Mouse (Mus musculus): ENCODE measurements around the gene Prf1. TPM values are rescaled to one million over a fixed set of nuclear protein-coding genes. Genes with fewer than 3 reads are reported as not detected.

Gene Prf1
- polyA plus RNA-seq, 1 experiment from 2014 or later: not detected

DNA sequence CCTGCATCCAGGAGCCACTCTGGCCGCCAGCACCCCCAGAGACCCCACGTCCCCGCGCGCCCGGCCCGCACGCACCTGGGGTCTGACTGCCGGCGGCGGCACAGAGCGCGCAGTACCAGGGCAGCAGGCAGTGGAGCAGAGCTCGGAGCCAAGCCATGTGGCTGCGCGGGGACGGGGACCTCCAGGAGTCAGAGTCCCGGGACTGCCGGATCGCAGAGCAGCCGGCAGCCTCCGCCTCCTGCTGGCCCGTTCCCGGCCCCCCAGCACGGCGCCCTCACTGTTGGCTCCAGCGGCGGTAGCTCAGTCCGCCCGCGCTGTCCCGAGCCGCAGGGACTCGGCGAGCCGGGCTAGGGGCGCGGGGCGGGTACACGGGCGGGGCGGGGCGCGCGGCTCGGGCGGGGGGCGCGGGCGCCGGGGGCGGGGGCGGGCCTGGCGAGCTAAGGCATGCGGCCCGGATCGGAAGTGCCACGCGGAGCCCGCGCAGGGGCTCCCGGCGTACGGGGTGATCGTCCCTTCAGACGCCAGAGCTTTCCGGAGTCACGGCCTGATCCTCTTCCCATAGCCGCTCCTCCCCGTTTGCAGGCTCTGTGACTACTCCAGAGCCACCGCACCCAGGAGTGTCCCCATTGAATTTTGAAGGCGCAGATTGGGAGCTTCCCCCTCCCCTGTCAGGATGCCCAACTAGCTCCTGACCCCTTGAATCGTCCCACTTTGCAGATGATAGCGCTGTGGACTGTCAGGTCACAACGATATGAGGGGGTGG is 24.4 kb upstream of the Prf1 start, which contains the start of gene Adamts14:
Gene Adamts14, minus strand, starts transcription at position 358 of the 763 bp plus-strand sequence.
- WGBS: under 1% methylated on average over 58 of the region's 75 CpGs
- Histone ChIP-seq H3K27me3 (peaks cover 35% of the 10 kb centered on the region), H3K36me3 (no peaks in the 10 kb centered on the region), H3K4me2 (peak within 1 kb of the TSS; percentile 94), H3K4me3 (peak within 1 kb of the TSS; percentile 52), H3K27ac (replicated peaks) (no peak within 1 kb of the TSS), H3K9ac (peak within 1 kb of the TSS; percentile 73), H3K9me3 (no peaks in the 10 kb centered on the region), H3K4me1 (replicated peaks) (peaks cover 20% of the 10 kb centered on the region)
- peak; percentile 73 for ATAC-seq (ENCODE audit: low read depth)

DNA sequence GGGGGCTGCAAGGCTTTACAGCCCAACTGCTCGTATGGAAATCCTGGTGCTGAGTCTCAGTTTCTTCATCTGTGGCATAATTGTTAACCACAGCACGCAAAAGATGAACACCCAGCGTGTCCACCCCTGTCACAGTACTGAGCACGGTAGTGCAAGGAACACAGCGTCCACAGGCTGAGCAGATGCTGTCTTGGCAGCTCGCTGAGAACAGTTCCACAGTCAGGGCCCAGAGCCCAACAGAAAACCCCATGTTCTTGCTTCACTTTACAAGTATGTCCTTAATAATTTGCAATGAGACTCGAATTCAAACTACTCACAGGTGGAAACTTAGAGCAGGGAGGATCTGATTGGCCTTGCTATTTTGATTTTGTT is 23.8 kb upstream of the Prf1 start:
- peak overlapping the region; percentile 94 for H3K4me2 ChIP-seq
- no peak for ATAC-seq (ENCODE audit: low read depth)
- H3K9me3 ChIP-seq: no peaks in the 10 kb centered on the region
- 45% methylated on average over 7 of the region's 7 CpGs for WGBS
- peaks cover 20% of the 10 kb centered on the region for H3K4me1 ChIP-seq (replicated peaks)
- peaks cover 35% of the 10 kb centered on the region for H3K27me3 ChIP-seq
- no peaks in the 10 kb centered on the region for H3K36me3 ChIP-seq
- H3K9ac ChIP-seq: peak overlapping the region; percentile 73; the same call in 1 of the 2 replicates
- no peak overlapping the region for H3K27ac ChIP-seq (replicated peaks)
- peak overlapping the region; percentile 52 for H3K4me3 ChIP-seq

DNA sequence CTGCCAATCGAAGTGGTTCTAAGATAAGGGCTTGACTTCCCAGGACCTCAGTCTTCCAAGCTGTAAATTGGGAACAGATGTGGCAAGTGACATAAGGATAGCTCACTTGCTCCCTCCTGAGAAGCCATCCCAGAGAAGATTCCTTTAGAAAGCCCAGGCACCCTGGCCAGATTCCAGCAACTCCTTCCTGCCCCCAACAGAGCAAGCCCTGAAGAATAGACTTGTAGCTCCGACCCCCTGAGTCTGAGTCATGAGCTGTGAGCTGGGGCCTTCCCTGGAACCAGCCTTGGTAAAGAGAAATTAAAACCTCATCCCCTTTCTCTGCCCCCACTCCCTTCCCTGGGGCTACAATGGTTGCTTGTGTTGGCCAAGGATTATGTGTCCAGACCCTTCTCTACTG is 23.1 kb upstream of the Prf1 start:
- 66% methylated on average over 2 of the region's 2 CpGs for WGBS
- H3K27ac ChIP-seq (replicated peaks): no peak overlapping the region
- ATAC-seq (ENCODE audit: low read depth): no peak
- H3K4me1 ChIP-seq (replicated peaks): peaks cover 20% of the 10 kb centered on the region
- H3K36me3 ChIP-seq: no peaks in the 10 kb centered on the region
- H3K4me2 ChIP-seq: no peak overlapping the region
- peaks cover 35% of the 10 kb centered on the region for H3K27me3 ChIP-seq
- H3K9ac ChIP-seq: no peak overlapping the region
- no peaks in the 10 kb centered on the region for H3K9me3 ChIP-seq
- no peak overlapping the region for H3K4me3 ChIP-seq

DNA sequence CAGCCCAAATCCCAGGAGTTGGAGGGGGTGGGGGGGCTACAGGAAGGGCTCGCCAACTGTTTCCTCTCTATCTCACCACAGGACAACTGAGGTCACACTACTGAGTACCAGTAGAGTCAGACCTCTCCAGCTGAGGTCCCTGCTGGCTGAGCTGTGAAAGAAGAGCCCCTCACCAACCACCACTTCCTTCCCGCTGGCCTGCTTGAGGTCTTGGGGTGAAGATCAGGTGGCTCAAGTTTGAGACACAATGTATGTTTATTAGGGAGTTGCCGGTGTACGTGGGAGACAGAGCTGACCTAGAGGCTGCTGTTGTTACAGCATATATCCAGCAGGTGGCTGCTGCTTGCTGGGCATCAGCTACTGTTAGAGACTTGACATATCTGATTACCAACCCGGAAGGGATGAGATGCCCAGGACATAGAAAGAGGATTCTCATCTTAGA is 21.9 kb upstream of the Prf1 start:
- Histone ChIP-seq H3K9me3 (no peaks in the 10 kb centered on the region), H3K27me3 (peaks cover 35% of the 10 kb centered on the region), H3K36me3 (no peaks in the 10 kb centered on the region), H3K4me3 (no peak overlapping the region), H3K27ac (replicated peaks) (no peak overlapping the region), H3K4me2 (no peak overlapping the region), H3K9ac (no peak overlapping the region), H3K4me1 (replicated peaks) (peaks cover 20% of the 10 kb centered on the region)
- peak; percentile 48; the same call in 1 of the 2 replicates for ATAC-seq (ENCODE audit: low read depth)
- WGBS: 8% methylated on average over 5 of the region's 5 CpGs

DNA sequence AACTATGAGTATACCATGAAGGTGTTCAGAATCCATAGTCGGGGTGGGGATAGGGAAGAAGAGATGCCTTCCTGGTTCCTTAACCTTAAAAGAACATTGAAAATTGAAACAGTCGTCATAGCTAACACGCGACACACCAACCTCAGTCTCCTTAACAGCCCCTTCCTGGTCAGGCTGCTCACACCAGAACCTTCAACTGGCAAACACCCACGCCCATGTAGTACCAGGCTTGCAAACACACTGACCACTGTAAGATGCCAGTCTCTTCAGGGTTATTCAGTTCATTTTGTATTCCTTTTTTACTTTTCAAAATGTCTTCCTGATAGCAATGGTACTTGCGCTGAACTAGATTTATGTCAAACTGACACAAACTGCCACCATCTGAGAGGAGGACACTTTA is 20.6 kb upstream of the Prf1 start:
- ATAC-seq (ENCODE audit: low read depth): no peak
- 95% methylated on average over 6 of the region's 6 CpGs for WGBS

DNA sequence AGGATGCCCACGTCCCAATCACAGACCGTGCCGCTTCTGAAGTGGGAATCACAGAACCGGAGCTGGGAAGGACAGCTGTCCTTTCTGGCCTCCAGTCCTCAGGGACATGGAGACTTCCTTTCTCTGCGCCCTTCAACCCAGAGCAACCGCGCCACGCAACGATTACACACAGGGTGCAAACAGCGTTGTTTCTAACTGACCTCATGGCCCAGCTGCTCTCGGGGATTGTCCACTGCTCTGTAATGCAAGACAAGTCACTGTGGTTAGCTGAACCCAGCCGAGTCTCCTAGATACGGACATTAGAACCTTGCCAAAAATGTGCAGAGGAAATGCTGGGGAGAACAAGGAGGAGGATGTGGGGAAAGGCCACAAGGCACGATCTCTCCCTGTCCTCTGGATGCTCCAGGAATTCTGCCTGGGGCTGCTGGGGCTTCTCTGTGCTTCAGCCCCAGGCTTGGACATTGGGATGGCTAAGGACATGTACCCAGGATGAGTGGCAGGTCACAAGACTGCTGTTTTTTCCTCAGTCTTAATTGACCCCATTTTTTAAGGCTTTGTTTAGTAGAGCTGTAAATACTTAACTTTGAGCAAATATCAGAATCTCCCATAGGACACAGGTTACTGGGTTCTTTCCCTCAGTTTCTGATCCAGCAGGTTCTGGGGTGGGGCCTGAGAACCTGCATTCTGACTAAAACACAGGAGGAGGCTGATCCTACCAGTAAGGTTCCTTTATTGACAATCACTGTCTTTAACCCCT is 19.5 kb upstream of the Prf1 start:
- WGBS: 65% methylated on average over 14 of the region's 14 CpGs
- H3K9me3 ChIP-seq: no peaks in the 10 kb centered on the region
- H3K27ac ChIP-seq (replicated peaks): no peak overlapping the region
- H3K4me1 ChIP-seq (replicated peaks): peaks cover 11% of the 10 kb centered on the region; the same call in 1 of the 2 replicates
- no peak overlapping the region for H3K4me3 ChIP-seq
- H3K27me3 ChIP-seq: peaks cover 21% of the 10 kb centered on the region
- no peak for ATAC-seq (ENCODE audit: low read depth)
- H3K4me2 ChIP-seq: no peak overlapping the region
- no peaks in the 10 kb centered on the region for H3K36me3 ChIP-seq
- no peak overlapping the region for H3K9ac ChIP-seq

More for the DNA sequence above, 20.6 kb upstream of the Prf1 start:
- Histone ChIP-seq H3K4me1 (replicated peaks) (peaks cover 20% of the 10 kb centered on the region), H3K27ac (replicated peaks) (no peak overlapping the region), H3K4me2 (no peak overlapping the region), H3K4me3 (no peak overlapping the region), H3K9me3 (no peaks in the 10 kb centered on the region), H3K36me3 (no peaks in the 10 kb centered on the region), H3K27me3 (peaks cover 31% of the 10 kb centered on the region), H3K9ac (no peak overlapping the region)

DNA sequence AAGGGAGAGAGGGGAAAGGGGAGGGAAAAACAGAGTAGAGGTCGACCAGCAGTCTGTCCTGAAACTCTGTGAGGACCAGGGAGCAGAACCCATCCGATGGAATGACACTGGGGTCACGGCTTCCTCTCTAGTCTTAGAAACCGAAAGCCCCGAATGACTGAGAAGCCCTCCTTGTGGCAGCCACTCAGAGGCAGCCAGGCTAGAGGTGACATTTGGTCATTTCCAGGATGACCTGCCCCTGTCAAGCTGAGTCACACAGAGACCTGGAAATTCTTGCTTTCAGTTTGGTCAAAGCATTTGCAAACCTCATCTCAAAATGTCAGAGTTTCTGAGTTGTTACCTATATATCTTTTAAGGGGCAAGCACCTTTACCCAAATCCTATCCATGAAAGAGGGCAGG is 16.5 kb upstream of the Prf1 start:
- H3K9ac ChIP-seq: no peak overlapping the region
- H3K27me3 ChIP-seq: no peaks in the 10 kb centered on the region
- no peaks in the 10 kb centered on the region for H3K9me3 ChIP-seq
- H3K4me2 ChIP-seq: no peak overlapping the region
- no peak overlapping the region for H3K4me3 ChIP-seq
- 0 out of 2 replicates have a peak, but pooled peaks cover 3% of the 10 kb centered on the region for H3K4me1 ChIP-seq (replicated peaks)
- no peaks in the 10 kb centered on the region for H3K36me3 ChIP-seq
- WGBS: 83% methylated on average over 5 of the region's 5 CpGs
- ATAC-seq (ENCODE audit: low read depth): no peak
- no peak overlapping the region for H3K27ac ChIP-seq (replicated peaks)

DNA sequence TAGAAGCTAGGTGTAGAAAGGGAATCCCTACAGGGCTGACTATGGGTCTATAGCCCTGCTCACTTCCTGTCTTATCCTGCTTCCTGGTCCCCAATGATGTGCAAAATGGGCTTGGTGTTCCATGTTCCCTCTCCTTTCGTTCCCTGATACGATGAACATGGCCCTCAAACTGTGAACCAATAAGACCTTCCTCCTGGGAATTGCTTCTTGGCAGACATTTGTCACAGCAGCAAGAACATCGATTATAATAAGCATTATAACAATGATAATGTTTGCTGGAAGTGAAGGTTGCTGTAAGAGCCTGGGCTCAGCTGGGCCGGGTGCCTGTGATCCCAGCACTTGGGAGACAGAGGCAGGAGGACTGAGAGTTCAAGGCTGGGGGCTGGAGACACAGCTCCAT is 13.3 kb upstream of the Prf1 start:
- Histone ChIP-seq H3K4me2 (no peak overlapping the region), H3K9ac (no peak overlapping the region), H3K27me3 (no peaks in the 10 kb centered on the region), H3K36me3 (no peaks in the 10 kb centered on the region), H3K27ac (replicated peaks) (no peak overlapping the region), H3K9me3 (no peaks in the 10 kb centered on the region), H3K4me3 (no peak overlapping the region), H3K4me1 (replicated peaks) (no peaks in the 10 kb centered on the region)
- 89% methylated on average over 4 of the region's 4 CpGs for WGBS
- ATAC-seq (ENCODE audit: low read depth): no peak

DNA sequence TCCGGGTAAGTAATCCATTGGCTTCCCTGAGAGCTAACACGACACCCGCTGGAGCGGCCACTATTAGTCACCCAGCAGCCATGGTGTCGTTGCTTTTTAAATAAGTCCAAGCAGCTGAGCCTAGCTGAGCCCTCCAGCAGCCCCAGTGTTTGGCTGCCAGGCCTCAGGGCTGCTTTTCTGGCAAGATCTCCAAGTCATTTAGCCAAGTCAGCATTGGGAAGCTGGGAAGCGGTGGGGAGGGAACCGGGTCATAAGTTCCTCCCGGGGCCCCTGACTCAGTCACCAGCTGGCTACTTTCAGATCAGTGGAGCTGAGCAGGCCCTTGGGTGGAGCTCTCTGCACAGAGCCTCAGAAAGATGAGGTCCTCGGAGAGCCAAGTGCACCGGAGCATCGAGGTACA is 12.4 kb upstream of the Prf1 start:
- Histone ChIP-seq H3K4me2 (no peak overlapping the region), H3K9me3 (no peaks in the 10 kb centered on the region), H3K27ac (replicated peaks) (0 out of 2 replicates have a peak overlapping the region, but pooled peaks have one; percentile 9), H3K4me1 (replicated peaks) (no peaks in the 10 kb centered on the region), H3K4me3 (no peak overlapping the region), H3K36me3 (no peaks in the 10 kb centered on the region), H3K9ac (no peak overlapping the region), H3K27me3 (no peaks in the 10 kb centered on the region)
- 73% methylated on average over 11 of the region's 11 CpGs for WGBS
- ATAC-seq (ENCODE audit: low read depth): no peak

DNA sequence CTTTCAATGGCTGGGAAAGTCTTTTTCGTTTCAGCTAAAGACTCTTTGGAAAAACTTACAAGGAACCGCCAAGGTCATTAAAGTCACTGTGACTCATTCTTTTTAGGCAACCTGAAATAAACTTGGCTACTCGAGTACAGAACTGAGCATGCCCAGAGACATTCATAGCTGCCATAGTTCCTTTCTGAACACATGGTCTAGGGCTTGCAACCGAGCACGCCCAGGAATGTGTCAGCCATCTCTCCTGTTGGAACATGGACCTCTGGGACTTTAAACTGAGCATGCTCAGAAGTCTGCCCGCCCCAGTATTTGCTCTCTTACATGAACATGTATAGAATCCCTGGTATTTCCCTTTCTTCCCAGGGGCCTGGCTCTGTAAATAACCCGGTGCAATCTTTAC is 11.4 kb upstream of the Prf1 start:
- H3K4me3 ChIP-seq: no peak overlapping the region
- H3K4me1 ChIP-seq (replicated peaks): no peaks in the 10 kb centered on the region
- H3K9ac ChIP-seq: no peak overlapping the region
- no peak overlapping the region for H3K4me2 ChIP-seq
- WGBS: 76% methylated on average over 7 of the region's 7 CpGs
- H3K27me3 ChIP-seq: no peaks in the 10 kb centered on the region
- ATAC-seq (ENCODE audit: low read depth): no peak
- no peaks in the 10 kb centered on the region for H3K9me3 ChIP-seq
- no peaks in the 10 kb centered on the region for H3K36me3 ChIP-seq
- no peak overlapping the region for H3K27ac ChIP-seq (replicated peaks)

DNA sequence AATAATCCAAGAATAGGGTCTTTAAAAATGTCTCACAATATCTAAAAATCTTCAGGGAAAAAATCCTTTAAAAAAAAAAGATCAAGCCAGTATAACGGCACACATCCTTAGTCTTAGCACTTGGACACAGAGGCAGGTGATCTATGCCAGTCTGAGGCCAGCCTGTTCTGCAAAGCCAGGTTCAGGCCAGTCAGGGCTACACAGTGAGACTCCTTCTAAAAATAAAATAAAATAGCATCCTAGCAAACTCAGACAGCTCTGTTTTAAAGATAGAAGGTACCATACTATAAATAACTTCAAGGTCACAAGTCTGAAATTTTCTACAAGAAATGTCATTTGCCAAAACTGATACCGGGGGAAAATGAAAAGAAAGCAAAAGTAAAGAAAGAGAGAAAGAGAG is 7.6 kb upstream of the Prf1 start:
- Histone ChIP-seq H3K36me3 (no peaks in the 10 kb centered on the region), H3K27me3 (no peaks in the 10 kb centered on the region), H3K9ac (no peak overlapping the region), H3K9me3 (no peaks in the 10 kb centered on the region), H3K4me3 (no peak overlapping the region), H3K4me1 (replicated peaks) (no peaks in the 10 kb centered on the region), H3K27ac (replicated peaks) (no peak overlapping the region), H3K4me2 (no peak overlapping the region)
- ATAC-seq (ENCODE audit: low read depth): no peak
- WGBS: 85% methylated on average over 2 of the region's 2 CpGs

DNA sequence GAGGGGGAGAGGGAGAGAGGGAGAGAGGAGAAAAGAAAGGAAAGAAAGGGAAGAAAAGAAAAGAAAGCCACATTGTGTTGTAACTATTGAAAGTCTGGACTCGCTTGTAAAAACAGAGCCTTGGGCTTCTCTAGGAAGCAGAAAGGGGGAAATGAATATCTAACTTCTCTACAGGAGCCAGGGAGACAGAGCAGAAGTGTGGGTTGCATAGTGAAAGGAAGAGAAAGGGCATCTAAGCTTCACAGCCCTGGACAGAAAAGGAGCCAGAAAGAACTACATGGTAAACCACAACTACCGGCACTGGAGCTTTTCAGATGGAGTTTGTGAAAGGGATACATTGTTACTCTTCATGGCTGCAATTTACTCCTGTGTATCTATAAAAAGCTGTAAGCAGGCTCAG is 7.2 kb upstream of the Prf1 start:
- H3K27ac ChIP-seq (replicated peaks): no peak overlapping the region
- H3K4me3 ChIP-seq: no peak overlapping the region
- no peak for ATAC-seq (ENCODE audit: low read depth)
- no peak overlapping the region for H3K4me2 ChIP-seq
- H3K36me3 ChIP-seq: no peaks in the 10 kb centered on the region
- H3K9ac ChIP-seq: no peak overlapping the region
- WGBS: 19% methylated on average over 2 of the region's 2 CpGs
- no peaks in the 10 kb centered on the region for H3K9me3 ChIP-seq
- no peaks in the 10 kb centered on the region for H3K4me1 ChIP-seq (replicated peaks)
- no peaks in the 10 kb centered on the region for H3K27me3 ChIP-seq

Data from neural tube, embryonic 13.5 days (tissue).